Mouse (Mus musculus) cortical plate, adult 2 months (tissue): ENCODE measurements around the gene Spsb4.

Experiments
- CTCF ChIP-seq: fragments of 200-500 bp; IDR thresholded peaks from 2 replicates; pipeline ENCODE4 v1.5.1; 2011; ENCODE audit warnings: mild to moderate bottlenecking, control low read depth, low read length; ENCODE audit not compliant: insufficient read depth; ENCODE audit errors: extremely low read depth
- POLR2A ChIP-seq: fragments of 200-500 bp; IDR thresholded peaks from 2 replicates; pipeline ENCODE4 v1.6.1; 2011; ENCODE audit warnings: mild to moderate bottlenecking, low read length, control low read depth; ENCODE audit not compliant: insufficient read depth; ENCODE audit errors: extremely low read depth

DNA sequence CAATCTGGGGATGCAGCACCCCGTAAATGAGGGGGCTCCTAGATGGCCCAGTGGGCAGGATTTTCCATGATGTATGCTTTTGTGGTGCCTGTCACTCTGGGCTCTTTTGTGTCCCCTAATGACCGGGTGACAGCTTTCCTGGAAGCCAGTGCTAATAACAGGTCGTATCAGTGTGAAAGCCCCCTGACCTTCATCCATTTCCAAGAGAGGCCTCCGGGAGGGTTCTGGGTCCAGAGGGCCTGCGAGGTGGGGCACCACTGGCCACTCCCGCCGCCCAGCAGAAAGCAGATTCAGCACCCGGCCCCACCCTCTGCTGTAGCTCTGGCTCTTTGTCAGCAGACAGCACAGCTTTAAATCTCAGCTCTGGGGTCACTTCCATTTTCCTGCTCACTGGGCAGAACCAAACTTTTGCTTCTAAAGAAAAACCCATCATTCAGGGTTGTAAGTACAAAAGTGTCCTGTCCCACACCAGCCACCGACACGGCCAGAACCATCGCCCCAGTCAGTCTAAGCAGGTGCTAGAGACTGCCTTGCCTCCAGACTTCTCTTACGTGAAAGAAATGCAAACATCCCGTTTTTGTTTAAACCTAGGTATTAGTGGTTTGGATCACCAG lies 39.1 kb downstream of the Spsb4 start:
- TF ChIP-seq CTCF (no peak), POLR2A (no peak)
